Mouse (Mus musculus) MEL (cell line): ENCODE results near the gene Galnt10. TPM values are rescaled to one million over a fixed set of nuclear protein-coding genes. Genes with fewer than 3 reads are reported as not detected.

Source experiments
- DNase-seq: peaks from one replicate; pipeline ENCODE4 v3.0.0; 2011; ENCODE audit warnings: low read depth, low spot score
- H3K27ac ChIP-seq: 2 replicates; pipeline ENCODE4 v1.5.1; 2012; ENCODE audit warnings: low read depth, mild to moderate bottlenecking, control low read depth, low read length, moderate library complexity; ENCODE audit not compliant: control insufficient read depth
- H3K27me3 ChIP-seq, 2 experiments: fragments of 150-350 bp in 1 of 2; sonication (generic) in 1 of 2; 2 replicates each; pipeline ENCODE4 v1.6.1; 2012; ENCODE audit warnings: low read length in 2 of 2, mild to moderate bottlenecking in 2 of 2, improper control_type of control experiment in 1 of 2, moderate library complexity in 1 of 2; ENCODE audit not compliant: insufficient read depth in 2 of 2, control insufficient read depth in 1 of 2
- H3K36me3 ChIP-seq, 2 experiments: 2 replicates each; pipeline ENCODE4 v1.6.1; 2012 to 2014; ENCODE audit warnings: low read length in 2 of 2, improper control_type of control experiment in 1 of 2, inconsistent platforms in 1 of 2, mild to moderate bottlenecking in 1 of 2; ENCODE audit not compliant: insufficient read depth in 2 of 2, control insufficient read depth in 1 of 2
- H3K4me1 ChIP-seq, 2 experiments: fragments of 150-350 bp in 1 of 2; sonication (generic) in 1 of 2; 2 replicates each; pipeline ENCODE4 v1.6.1; 2012; ENCODE audit warnings: low read length in 2 of 2, improper control_type of control experiment in 1 of 2, mild to moderate bottlenecking in 1 of 2; ENCODE audit not compliant: insufficient read depth in 2 of 2, control insufficient read depth in 1 of 2
- H3K4me3 ChIP-seq, 2 experiments: fragments of 150-350 bp in 1 of 2; sonication (generic) in 1 of 2; 2 replicates each; pipeline ENCODE4 v1.5.1; 2012; ENCODE audit warnings: low read depth in 2 of 2, low read length in 2 of 2, mild to moderate bottlenecking in 2 of 2, moderate library complexity in 2 of 2, control low read depth in 1 of 2, improper control_type of control experiment in 1 of 2; ENCODE audit not compliant: control insufficient read depth in 1 of 2, insufficient read depth in 1 of 2
- H3K79me2 ChIP-seq: 2 replicates; pipeline ENCODE4 v1.6.1; 2012; ENCODE audit warnings: mild to moderate bottlenecking, low read length, moderate library complexity; ENCODE audit not compliant: control insufficient read depth, poor library complexity, insufficient read depth
- H3K9ac ChIP-seq: 2 replicates; pipeline ENCODE4 v1.6.1; 2012; ENCODE audit warnings: low read depth, mild to moderate bottlenecking, control low read depth, low read length, moderate library complexity; ENCODE audit not compliant: control insufficient read depth, poor library complexity, severe bottlenecking
- H3K9me3 ChIP-seq: fragments of 150-350 bp; sonication (generic); replicated peaks from 2 replicates; pipeline ENCODE4 v1.6.1; 2012; ENCODE audit warnings: mild to moderate bottlenecking, low read length, improper control_type of control experiment, moderate library complexity; ENCODE audit not compliant: insufficient read depth
- CHD2 ChIP-seq: IDR thresholded peaks from 2 replicates; pipeline ENCODE4 v1.6.1; 2011; ENCODE audit warnings: low read length, improper control_type of control experiment
- CTCF ChIP-seq, 3 experiments: IDR thresholded peaks in 2 of 3; conservative IDR thresholded peaks in 1 of 3; 2 replicates each; pipeline ENCODE4 v1.5.1; 2011 to 2012; ENCODE audit warnings: low read length in 3 of 3, low read depth in 2 of 3, mild to moderate bottlenecking in 2 of 3, improper control_type of control experiment in 1 of 3, inconsistent platforms in 1 of 3, mixed read lengths in 1 of 3, moderate library complexity in 1 of 3; ENCODE audit not compliant: control insufficient read depth in 1 of 3, insufficient read depth in 1 of 3, poor library complexity in 1 of 3, severe bottlenecking in 1 of 3
- E2F4 ChIP-seq: IDR thresholded peaks from 2 replicates; pipeline ENCODE4 v1.6.1; 2011; ENCODE audit warnings: low read depth, low read length, improper control_type of control experiment, borderline replicate concordance
- ETS1 ChIP-seq: IDR thresholded peaks from 2 replicates; pipeline ENCODE4 v1.6.1; 2012; ENCODE audit warnings: low read depth, mild to moderate bottlenecking, inconsistent platforms, low read length, improper control_type of control experiment, moderate library complexity
- HCFC1 ChIP-seq: IDR thresholded peaks from 2 replicates; pipeline ENCODE4 v1.6.1; 2012; ENCODE audit warnings: low read depth, mild to moderate bottlenecking, inconsistent platforms, low read length, improper control_type of control experiment, moderate library complexity
- JUND ChIP-seq: IDR thresholded peaks from 2 replicates; pipeline ENCODE4 v1.6.1; 2011; ENCODE audit warnings: low read depth, mild to moderate bottlenecking, improper control_type of control experiment, low read length
- KAT2A ChIP-seq: conservative IDR thresholded peaks from 2 replicates; pipeline ENCODE4 v1.6.1; 2012; ENCODE audit warnings: low read depth, low read length, improper control_type of control experiment, inconsistent platforms
- MAFK ChIP-seq: IDR thresholded peaks from 2 replicates; pipeline ENCODE4 v1.6.1; 2011; ENCODE audit warnings: low read depth, mild to moderate bottlenecking, low read length, improper control_type of control experiment, borderline replicate concordance
- MAZ ChIP-seq: IDR thresholded peaks from 2 replicates; pipeline ENCODE4 v1.6.1; 2012; ENCODE audit warnings: low read depth, mild to moderate bottlenecking, inconsistent platforms, low read length, improper control_type of control experiment
- MYB ChIP-seq: IDR thresholded peaks from 2 replicates; pipeline ENCODE4 v1.6.1; 2011; ENCODE audit warnings: mild to moderate bottlenecking, low read depth, low read length, improper control_type of control experiment
- MYC ChIP-seq: IDR thresholded peaks from 2 replicates; pipeline ENCODE4 v1.6.1; 2011; ENCODE audit warnings: low read depth, mild to moderate bottlenecking, low read length, improper control_type of control experiment, moderate library complexity
- NRF1 ChIP-seq: IDR thresholded peaks from 2 replicates; pipeline ENCODE4 v1.6.1; 2014; ENCODE audit warnings: low read depth, mild to moderate bottlenecking, inconsistent platforms, low read length, improper control_type of control experiment, moderate library complexity; ENCODE audit not compliant: poor library complexity, insufficient read depth, severe bottlenecking
- POLR2A ChIP-seq, 2 experiments: IDR thresholded peaks; 2 replicates each; pipeline ENCODE4 v1.6.1; 2011 to 2012; ENCODE audit warnings: low read length in 2 of 2, mild to moderate bottlenecking in 2 of 2, control low read depth in 1 of 2, improper control_type of control experiment in 1 of 2, low read depth in 1 of 2, moderate library complexity in 1 of 2; ENCODE audit not compliant: control insufficient read depth in 1 of 2, insufficient read depth in 1 of 2, poor library complexity in 1 of 2
- RAD21 ChIP-seq: IDR thresholded peaks from 2 replicates; pipeline ENCODE4 v1.6.1; 2011; ENCODE audit warnings: mild to moderate bottlenecking, low read depth, low read length, improper control_type of control experiment
- SMC3 ChIP-seq: IDR thresholded peaks from 2 replicates; pipeline ENCODE4 v1.6.1; 2011; ENCODE audit warnings: low read depth, low read length, improper control_type of control experiment
- TBP ChIP-seq: IDR thresholded peaks from 2 replicates; pipeline ENCODE4 v1.8.0; 2011; ENCODE audit warnings: low read depth, low read length, improper control_type of control experiment
- USF1 ChIP-seq: IDR thresholded peaks from 2 replicates; pipeline ENCODE4 v1.6.1; 2014; ENCODE audit warnings: low read depth, mild to moderate bottlenecking, inconsistent platforms, low read length, improper control_type of control experiment, moderate library complexity
- polyA plus RNA-seq, 2 experiments: library from polyadenylated mRNA; stranded (reverse) in 1 of 2; unstranded in 1 of 2; fragments of >175 nt in 1 of 2; fragments of >200 nt in 1 of 2; gene quantifications; 2 replicates each; pipeline versions ENCODE4 v1.2.1 to v1.2.4; 2012; ENCODE audit warnings: low replicate concordance in 2 of 2, low read depth in 1 of 2; ENCODE audit not compliant: insufficient read length in 2 of 2, insufficient read depth in 1 of 2, missing spikeins in 1 of 2
- total RNA-seq: library from RNA; depleted of rRNA; stranded (reverse); fragments of 300-350 nt; gene quantifications from 2 replicates; pipeline ENCODE4 v1.2.3, GENCODE M21; 2012

The Galnt10 gene
- total and polyA plus RNA-seq, 3 experiments, result 26.7 to 27.4 TPM; not detected in 1

GRCm38 (mm10) chr11:57831281-57831781 is 186.1 kb downstream of the Galnt10 start:
- DNase-seq, result no peak
- peaks cover 3 to 7% of the 10 kb centered on the region in 2 experiments; a peak in 2 of 4 replicates for H3K27me3 ChIP-seq
- TF ChIP-seq KAT2A (no peak), MYC (no peak), USF1 (no peak), ETS1 (no peak), E2F4 (no peak), RAD21 (no peak), TBP (no peak), MAZ (no peak), NRF1 (no peak), POLR2A (IDR thresholded peaks at IDR 0.05; ENCODE audit: control insufficient read depth in 1 of 2, insufficient read depth in 1 of 2, low read depth in 1 of 2, low read length in 2 of 2, poor library complexity in 1 of 2) (no peak), SMC3 (no peak), MYB (no peak), CHD2 (no peak), MAFK (no peak), JUND (no peak)
- H3K4me1 ChIP-seq, result no peaks in the 10 kb centered on the region
- no peaks in the 10 kb centered on the region for H3K36me3 ChIP-seq
- H3K4me3 ChIP-seq, result no peak overlapping the region
- no peaks in the 10 kb centered on the region for H3K79me2 ChIP-seq
- no peak overlapping the region for H3K9ac ChIP-seq
- H3K9me3 ChIP-seq, result no peaks in the 10 kb centered on the region
- no peak overlapping the region for H3K27ac ChIP-seq

- peaks cover 3 to 4% of the 10 kb centered on the region in 2 experiments; a peak in 2 of 4 replicates for H3K27me3 ChIP-seq
- H3K79me2 ChIP-seq, result no peaks in the 10 kb centered on the region
- no peak overlapping the region for H3K27ac ChIP-seq
- H3K9ac ChIP-seq, result no peak overlapping the region
- TF ChIP-seq USF1 (no peak), CTCF (IDR thresholded peaks at IDR 0.05 in 2 of 3, conservative IDR thresholded peaks at IDR 0.05 in 1 of 3; ENCODE audit: control insufficient read depth in 1 of 3, insufficient read depth in 1 of 3, low read depth in 2 of 3, low read length in 3 of 3, poor library complexity in 1 of 3, severe bottlenecking in 1 of 3) (no peak), MYB (no peak), NRF1 (no peak), HCFC1 (no peak), POLR2A (IDR thresholded peaks at IDR 0.05; ENCODE audit: control insufficient read depth in 1 of 2, insufficient read depth in 1 of 2, low read depth in 1 of 2, low read length in 2 of 2, poor library complexity in 1 of 2) (no peak)
- no peaks in the 10 kb centered on the region for H3K36me3 ChIP-seq
- H3K4me1 ChIP-seq, result no peaks in the 10 kb centered on the region
- DNase-seq, result no peak
- H3K9me3 ChIP-seq, result no peaks in the 10 kb centered on the region
- H3K4me3 ChIP-seq, result no peak overlapping the region
Measured at GRCm38 (mm10) chr11:57831861-57832260, 186.6 kb downstream of the Galnt10 start.
